Mouse (Mus musculus) cerebellum, postnatal 10 days (tissue): ENCODE data around the gene Mrgpre.

Source experiments
- DNase-seq, 2 experiments: peaks; one replicate each; pipeline ENCODE4 v3.0.0; 2021; ENCODE audit warnings: mixed read lengths in 2 of 2

Mrgpre gene

DNA sequence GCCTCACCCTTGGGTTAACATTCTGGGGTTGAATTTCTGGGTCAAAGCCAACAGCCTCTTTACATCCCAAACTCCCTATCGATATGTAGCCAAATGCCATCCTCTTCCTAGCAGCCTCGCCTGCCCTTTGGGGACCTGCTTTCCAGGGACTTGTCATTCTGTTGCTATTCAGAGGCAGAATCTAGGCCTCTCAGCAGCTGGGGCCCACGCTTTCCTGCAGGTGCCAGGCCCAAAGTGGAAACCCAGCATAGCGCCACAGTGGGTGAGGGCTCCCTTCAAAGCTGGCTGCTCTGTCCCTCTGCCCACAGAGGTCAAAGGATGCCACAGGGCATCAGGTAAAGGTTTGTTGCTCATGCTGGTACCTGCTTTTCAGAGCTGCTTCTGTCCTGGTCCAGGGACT is 50.6 kb downstream of the Mrgpre start:
- DNase-seq = no peak

GRCm38 (mm10) chr7:143729886-143730285 is 54.4 kb downstream of the Mrgpre start:
- no peak for DNase-seq
